8 mouse cellular contexts compared by ENCODE assay signal in the genomic region with DNA sequence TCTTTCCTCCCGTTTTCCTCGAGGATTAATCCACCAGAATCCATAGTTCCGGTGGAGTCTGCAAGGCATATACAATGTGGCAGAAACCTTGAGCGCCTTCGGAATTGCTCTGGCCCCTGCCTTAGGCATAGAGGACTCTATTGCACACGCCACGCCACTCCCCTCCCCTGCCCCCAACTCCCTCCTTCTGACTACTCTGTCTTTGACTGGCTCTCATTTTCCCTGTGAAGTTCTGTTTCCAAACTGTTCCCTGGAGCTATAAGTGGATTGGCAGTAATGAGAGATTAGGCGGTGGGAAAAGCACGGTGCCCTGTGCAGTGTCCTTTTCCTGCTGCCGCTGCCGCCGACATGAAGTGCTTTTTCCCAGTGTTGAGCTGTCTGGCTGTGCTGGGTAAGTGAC. TPM values are rescaled to one million over a fixed set of nuclear protein-coding genes. Genes with fewer than 3 reads are reported as not detected.
DNase-seq lines count a peak whose midpoint lies in the region; ATAC-seq and TF ChIP-seq lines count a peak whose summit lies in the region.

No protein-coding gene starts in this region.

- DNase-seq in left cerebral cortex, adult 2 months (ENCODE audit: extremely low spot score in 1 of 2, low spot score in 2 of 2): no peak
- DNase-seq in left cerebral cortex, postnatal 25 days (ENCODE audit: low spot score in 2 of 2): no peak
- DNase-seq in forebrain, postnatal 0 days: peak; percentile 64
- DNase-seq in limb, embryonic 11.5 days (ENCODE audit: low spot score): peak; percentile 64
- DNase-seq in midbrain, embryonic 11.5 days (ENCODE audit: low spot score, missing footprints): peak; percentile 96
- DNase-seq in urinary bladder, adult 18-20 months (ENCODE audit: low spot score in 2 of 2): no peak
- DNase-seq in testis, postnatal 14 days (ENCODE audit: low spot score): no peak

- H3K27me3 ChIP-seq in forebrain, postnatal 0 days (ENCODE audit: insufficient read depth, low read length): no peaks in the 10 kb centered on the region
- H3K27me3 ChIP-seq in limb, embryonic 11.5 days (ENCODE audit: control insufficient read depth, insufficient read depth, low read length): no peaks in the 10 kb centered on the region
- H3K27me3 ChIP-seq in midbrain, embryonic 11.5 days (ENCODE audit: control insufficient read depth, insufficient read depth, low read length): no peaks in the 10 kb centered on the region

- intact Hi-C loops in left cerebral cortex, adult 2 months (cut with DNase I): no loop called here
- intact Hi-C loops in left cerebral cortex, postnatal 25 days (cut with DNase I): loop anchor here (2.0 to 10.0 kb wide), 2 partner anchors 29 to 273 kb away; no protein-coding TSS in a partner anchor

- H3K4me1 ChIP-seq in forebrain, postnatal 0 days (ENCODE audit: insufficient read depth): peaks cover 36% of the 10 kb centered on the region
- H3K4me1 ChIP-seq in limb, embryonic 11.5 days (ENCODE audit: control insufficient read depth, insufficient read depth, low read length): peaks cover 46% of the 10 kb centered on the region
- H3K4me1 ChIP-seq in midbrain, embryonic 11.5 days (ENCODE audit: control insufficient read depth, insufficient read depth, low read length): peaks cover 30% of the 10 kb centered on the region

- ATAC-seq in forebrain, postnatal 0 days: peak; percentile 48
- ATAC-seq in limb, embryonic 11.5 days (ENCODE audit: insufficient number of reproducible peaks, low FRiP score, low TSS enrichment, low read depth): peak; percentile 45
- no peak for ATAC-seq in midbrain, embryonic 11.5 days (ENCODE audit: low FRiP score)
- no peak for ATAC-seq in granulocyte monocyte progenitor cell, adult 5-6 weeks (replicated peaks; ENCODE audit: poor library complexity, severe bottlenecking)

- peak overlapping the region; percentile 87 for H3K9ac ChIP-seq in forebrain, postnatal 0 days
- H3K9ac ChIP-seq in limb, embryonic 11.5 days (ENCODE audit: low read length): peak overlapping the region; percentile 93
- peak overlapping the region; percentile 85 for H3K9ac ChIP-seq in midbrain, embryonic 11.5 days (ENCODE audit: low read length)

- no peaks in the 10 kb centered on the region for H3K9me3 ChIP-seq in forebrain, postnatal 0 days (ENCODE audit: low read length)
- no peaks in the 10 kb centered on the region for H3K9me3 ChIP-seq in limb, embryonic 11.5 days (ENCODE audit: control insufficient read depth, low read length)
- no peaks in the 10 kb centered on the region for H3K9me3 ChIP-seq in midbrain, embryonic 11.5 days (ENCODE audit: control insufficient read depth, low read length)

- 2% methylated on average over 12 of the region's 12 CpGs for whole genome bisulfite sequencing in forebrain, postnatal 0 days
- under 1% methylated on average over 12 of the region's 12 CpGs for WGBS in limb, embryonic 11.5 days
- WGBS in midbrain, embryonic 11.5 days: under 1% methylated on average over 12 of the region's 12 CpGs

- peak overlapping the region; percentile 81 for H3K4me2 ChIP-seq in forebrain, postnatal 0 days (ENCODE audit: low read depth)
- peak overlapping the region; percentile 85 for H3K4me2 ChIP-seq in limb, embryonic 11.5 days (ENCODE audit: low read depth, severe bottlenecking)
- H3K4me2 ChIP-seq in midbrain, embryonic 11.5 days: peak overlapping the region; percentile 98

- no peaks in the 10 kb centered on the region for H3K36me3 ChIP-seq in forebrain, postnatal 0 days (ENCODE audit: insufficient read depth)
- H3K36me3 ChIP-seq in limb, embryonic 11.5 days (ENCODE audit: control insufficient read depth, insufficient read depth, low read length): no peaks in the 10 kb centered on the region; the same call in 1 of the 2 replicates
- H3K36me3 ChIP-seq in midbrain, embryonic 11.5 days (ENCODE audit: control insufficient read depth, insufficient read depth, low read length): no peaks in the 10 kb centered on the region

- peak overlapping the region; percentile 74 for H3K4me3 ChIP-seq in left cerebral cortex, adult 2 months
- peak overlapping the region; percentile 81 for H3K4me3 ChIP-seq in forebrain, postnatal 0 days (ENCODE audit: low read depth, low read length)
- H3K4me3 ChIP-seq in limb, embryonic 11.5 days (ENCODE audit: low read depth, low read length): peak overlapping the region; percentile 89
- peak overlapping the region; percentile 82 for H3K4me3 ChIP-seq in midbrain, embryonic 11.5 days (ENCODE audit: low read depth, low read length)

- TF ChIP-seq CTCF in left cerebral cortex, adult 2 months (IDR thresholded peaks at IDR 0.05): no peak
- no peak for TF ChIP-seq CTCF in forebrain, postnatal 0 days (IDR thresholded peaks at IDR 0.05; ENCODE audit: low read depth)

- H3K27ac ChIP-seq in left cerebral cortex, adult 2 months: peak overlapping the region; percentile 13; the same call in 1 of the 2 replicates
- peak overlapping the region; percentile 78 for H3K27ac ChIP-seq in forebrain, postnatal 0 days (ENCODE audit: low read depth, low read length)
- peak overlapping the region; percentile 68 for H3K27ac ChIP-seq in limb, embryonic 11.5 days (replicated peaks; ENCODE audit: low read depth, low read length)
- no peak overlapping the region for H3K27ac ChIP-seq in midbrain, embryonic 11.5 days (ENCODE audit: low read depth, low read length)

RNA-seq across cellular contexts. Expression of gene Igsf3, which starts 1.2 kb away (rescaled TPM):
- total RNA-seq in left cerebral cortex, adult 2 months (2021): 10 to 100 TPM; 22.0 to 23.7 TPM
- total RNA-seq in left cerebral cortex, postnatal 25 days (2021): 10 to 100 TPM; 21.4 to 22.0 TPM
- total RNA-seq in forebrain, postnatal 0 days (2014; rRNA removed): 54.8 and 74.0 TPM in 2 replicates
- 59.9 and 77.0 TPM in 2 replicates for polyA plus RNA-seq in forebrain, postnatal 0 days (2015; fragmentation: Nextera tagmentation; extraction: Ambion mirVana)
- 57.5 and 60.1 TPM in 2 replicates for polyA plus RNA-seq in limb, embryonic 11.5 days (2014; fragmentation: Nextera tagmentation; extraction: Ambion mirVana)
- polyA plus RNA-seq in midbrain, embryonic 11.5 days (2014; fragmentation: Nextera tagmentation; extraction: Ambion mirVana): 19.8 and 20.8 TPM in 2 replicates
- total RNA-seq in granulocyte monocyte progenitor cell, adult 5-6 weeks (2014; fragmentation: Nextera tagmentation): 0.13 TPM in 2 replicates
- under 0.01 and 0.04 TPM in 2 replicates for total RNA-seq in granulocyte monocyte progenitor cell, adult 5-6 weeks (2017)

Comparison
In these comparisons a context has a peak if more than half of its experiments do, and no peak if none do; other contexts are left out.
1. DNase-seq: peak in forebrain, postnatal 0 days (single experiment), limb, embryonic 11.5 days (single experiment) and midbrain, embryonic 11.5 days (single experiment); none in left cerebral cortex, adult 2 months (0 of 2), left cerebral cortex, postnatal 25 days (0 of 2), urinary bladder, adult 18-20 months (0 of 2) and testis, postnatal 14 days (single experiment).
2. ATAC-seq: peak in forebrain, postnatal 0 days (single experiment) and limb, embryonic 11.5 days (single experiment); none in midbrain, embryonic 11.5 days (single experiment) and granulocyte monocyte progenitor cell, adult 5-6 weeks (single experiment).
3. RNA of gene Igsf3, which starts 1.2 kb away (total RNA-seq): 54.8 to 74.0 TPM in forebrain, postnatal 0 days, 22.0 to 23.7 TPM in left cerebral cortex, adult 2 months and 21.4 to 22.0 TPM in left cerebral cortex, postnatal 25 days; under 0.01 to 0.13 TPM in granulocyte monocyte progenitor cell, adult 5-6 weeks; every median in the first group is over 10 times any median in the second.
4. Peak in every context shown above with its lines, with median percentiles within 50 percentile points of each other: H3K4me3 ChIP-seq, H3K4me2 ChIP-seq and H3K9ac ChIP-seq.